Mouse (Mus musculus) neutrophil, adult 5-6 weeks (primary cell): ENCODE results near the gene Ipo4. TPM values are rescaled to one million over a fixed set of nuclear protein-coding genes. Genes with fewer than 3 reads are reported as not detected.
A peak's percentile ranks its signal among the peaks of the same experiment; 100 is the strongest.

ENCODE experiments used
- ATAC-seq: fragments of 151-379, 151-347 bp; 2 replicates; pipeline ENCODE4 v1.8.0; 2017; ENCODE audit warnings: mild to moderate bottlenecking, moderate TSS enrichment; ENCODE audit not compliant: insufficient number of reproducible peaks, poor library complexity, low FRiP score, severe bottlenecking; ENCODE audit errors: extremely low read depth
- total RNA-seq: library from RNA; stranded (forward); fragments of 200-1000 nt; gene quantifications from 2 replicates; pipeline ENCODE4 v1.2.3, GENCODE M21; 2017

The Ipo4 gene
- 4.2 and 11.3 TPM in 2 replicates for total RNA-seq

DNA sequence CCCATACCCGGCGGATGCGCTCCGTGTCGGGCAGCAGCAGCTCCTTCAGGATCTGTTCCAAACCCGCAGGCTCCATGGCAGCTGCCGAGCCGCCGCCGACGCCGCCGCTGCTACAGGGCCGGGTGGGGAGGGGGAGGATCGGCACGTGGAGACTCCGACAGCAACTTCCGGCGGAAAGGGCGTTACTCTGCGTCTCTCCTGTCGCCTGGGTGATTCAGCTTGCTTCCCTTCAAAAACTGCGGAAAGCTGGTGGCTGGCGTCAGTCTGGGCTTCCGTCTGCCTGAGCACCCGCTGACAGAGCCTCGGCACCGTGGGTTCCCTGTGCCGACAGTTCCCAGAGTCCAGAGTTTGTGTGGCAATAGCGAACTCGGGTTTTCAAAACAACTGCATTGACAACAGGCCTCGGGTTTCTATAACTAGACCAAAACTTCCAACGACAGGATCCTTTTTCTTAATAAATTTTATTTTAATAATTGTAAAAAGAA lies at the start of gene Ipo4:
Gene Ipo4, minus strand, starts transcription at position 435 of the 485 bp plus-strand sequence.
- ATAC-seq, result peak; percentile 88

DNA sequence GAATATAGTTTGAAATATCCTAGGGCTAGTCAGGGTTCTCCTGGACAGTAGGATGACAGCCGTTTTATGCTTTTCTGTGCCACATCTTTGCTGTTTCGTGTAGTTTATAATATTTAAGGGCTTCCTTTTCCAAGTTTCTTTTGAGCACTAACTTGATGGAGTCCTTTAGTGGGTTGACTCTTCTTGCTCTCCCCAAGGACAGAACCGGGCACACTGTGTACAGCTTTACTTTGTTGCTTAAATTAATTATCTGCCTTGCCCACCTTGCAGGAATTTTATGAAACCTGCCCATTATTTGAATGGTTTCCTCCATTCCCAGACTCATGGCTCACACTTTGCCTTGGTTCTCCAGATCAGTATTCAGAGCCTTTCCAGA lies 46.3 kb upstream of the Ipo4 start:
- ATAC-seq, result no peak

DNA sequence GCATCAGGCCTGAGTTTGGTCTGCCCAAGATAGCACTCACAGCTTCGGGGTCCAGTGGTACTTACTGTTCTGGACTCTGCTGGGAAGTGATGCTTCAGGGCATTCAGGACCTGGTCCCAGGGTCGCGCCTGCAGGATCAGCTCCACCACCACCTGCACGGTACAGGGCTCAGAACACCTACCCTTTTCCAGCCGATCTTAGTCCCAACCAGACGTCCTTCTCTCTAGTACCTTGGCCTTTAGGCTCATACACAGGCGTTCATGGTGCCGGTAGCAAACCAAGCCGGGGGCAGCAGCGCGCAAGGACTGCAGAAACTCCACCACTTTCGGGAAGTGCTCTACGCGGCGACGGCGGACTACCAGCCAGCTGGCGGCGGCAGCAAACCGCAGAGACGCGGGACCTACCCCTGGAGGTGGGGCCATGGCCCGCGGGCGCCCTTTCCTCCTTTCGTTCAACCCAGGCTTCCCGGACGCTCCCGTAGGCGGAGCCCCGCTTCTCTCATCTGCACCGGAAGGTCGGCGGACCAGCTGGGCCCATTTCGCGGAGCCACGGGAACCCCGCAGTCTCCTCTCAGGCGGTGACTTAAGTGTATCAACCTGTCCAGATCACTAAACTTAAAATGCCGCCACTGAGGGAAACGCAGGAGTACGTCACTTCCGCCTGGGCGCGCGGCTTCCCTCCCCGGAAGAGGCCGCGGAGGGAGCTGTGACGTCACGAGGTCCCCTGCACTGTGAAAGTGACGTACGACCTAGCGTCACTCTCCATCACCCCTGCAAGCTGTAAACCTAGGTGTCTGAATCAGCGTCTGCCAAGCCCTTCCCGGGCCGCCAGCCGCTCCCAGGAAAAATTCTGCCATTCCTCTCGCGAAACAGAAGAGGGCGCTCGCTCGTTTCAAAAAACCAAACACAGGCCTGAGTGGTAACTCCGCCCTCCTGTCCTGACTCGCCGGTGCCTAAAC lies 45.7 kb upstream of the Ipo4 start, which contains the start of gene Tinf2:
Gene Tinf2, minus strand, starts transcription at position 661 of the 958 bp plus-strand sequence.
- ATAC-seq, result peak; percentile 91

DNA sequence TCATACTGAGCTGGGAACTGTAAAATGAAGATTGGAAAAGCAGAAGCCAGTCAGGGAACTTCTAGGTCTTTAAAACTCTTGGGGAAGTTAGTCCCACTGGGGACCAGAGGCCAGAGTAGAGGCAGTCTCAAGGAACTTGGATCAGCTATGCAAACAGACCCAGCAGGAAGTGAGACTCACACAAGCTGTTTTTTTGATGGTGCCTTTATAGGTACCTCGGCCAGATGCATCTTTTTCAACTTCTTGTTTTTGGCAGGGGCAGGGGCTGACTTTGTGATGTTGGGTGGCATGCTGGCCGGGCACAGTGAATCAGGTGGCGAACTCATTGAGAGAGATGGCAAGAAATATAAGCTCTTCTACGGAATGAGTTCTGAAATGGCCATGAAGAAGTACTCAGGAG lies 41.9 kb upstream of the Ipo4 start:
- ATAC-seq, result no peak

DNA sequence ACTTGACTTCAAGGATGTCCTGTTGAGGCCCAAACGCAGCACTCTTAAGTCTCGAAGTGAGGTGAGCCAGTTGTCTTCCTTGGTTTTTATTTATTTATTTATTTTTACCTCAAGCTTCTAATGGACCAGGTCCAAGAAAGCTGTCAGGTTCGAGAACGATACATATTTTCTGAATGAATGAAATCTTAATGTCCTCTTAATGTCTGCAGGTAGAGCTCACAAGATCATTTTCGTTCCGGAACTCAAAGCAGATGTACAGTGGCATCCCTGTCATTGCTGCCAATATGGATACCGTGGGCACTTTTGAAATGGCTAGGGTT lies 36.9 kb upstream of the Ipo4 start:
- no peak for ATAC-seq

DNA sequence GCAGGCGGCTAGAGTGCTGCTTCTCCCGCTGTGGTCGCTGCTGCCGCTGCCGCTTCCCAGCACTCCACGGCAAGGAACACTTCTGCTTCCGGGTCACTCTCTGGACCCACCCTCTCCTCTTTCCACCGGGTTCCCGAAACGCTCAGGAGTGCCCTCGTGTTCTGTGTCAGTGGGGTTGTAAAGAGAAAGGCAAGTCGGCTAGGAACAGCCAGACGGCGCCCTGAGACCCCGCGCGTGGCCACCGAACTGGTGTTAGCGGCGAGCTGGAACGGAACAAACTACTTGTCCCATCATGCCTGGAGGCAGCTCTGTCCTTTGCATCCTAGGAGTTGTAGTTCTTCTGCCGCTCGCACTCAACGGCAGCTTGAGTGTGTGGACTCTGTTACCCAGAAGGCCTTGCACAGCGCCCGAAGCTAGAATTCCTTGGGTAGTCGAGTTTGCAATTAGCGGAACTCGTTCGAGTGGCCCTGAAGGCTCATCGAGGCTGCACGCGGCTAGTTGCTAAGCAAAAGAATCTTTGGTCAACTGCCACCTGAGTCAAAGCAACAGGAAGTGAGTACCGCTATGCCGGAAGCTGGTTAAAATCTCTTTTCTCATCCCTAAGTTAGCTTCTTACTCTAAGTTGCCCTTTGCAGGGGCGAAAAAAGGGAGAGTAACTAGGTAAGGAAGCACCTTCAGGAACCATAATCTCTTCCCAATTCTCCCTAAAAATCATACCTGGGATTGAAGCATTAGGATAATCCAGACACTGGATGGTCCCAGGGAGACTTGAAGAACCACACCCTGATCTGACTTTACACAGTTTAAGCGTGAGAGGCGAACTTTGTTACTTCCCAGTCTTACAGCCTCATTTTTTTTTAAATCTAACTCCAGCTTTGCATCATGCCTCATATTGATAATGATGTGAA lies 36.3 kb upstream of the Ipo4 start, which contains the start of the genes Gmpr2 and Nedd8:
Gene Gmpr2, plus strand, starts transcription at position 109 of the 908 bp plus-strand sequence.
Gene Nedd8, minus strand, starts transcription at position 292 of the 908 bp plus-strand sequence.
- ATAC-seq, result peak; percentile 98

DNA sequence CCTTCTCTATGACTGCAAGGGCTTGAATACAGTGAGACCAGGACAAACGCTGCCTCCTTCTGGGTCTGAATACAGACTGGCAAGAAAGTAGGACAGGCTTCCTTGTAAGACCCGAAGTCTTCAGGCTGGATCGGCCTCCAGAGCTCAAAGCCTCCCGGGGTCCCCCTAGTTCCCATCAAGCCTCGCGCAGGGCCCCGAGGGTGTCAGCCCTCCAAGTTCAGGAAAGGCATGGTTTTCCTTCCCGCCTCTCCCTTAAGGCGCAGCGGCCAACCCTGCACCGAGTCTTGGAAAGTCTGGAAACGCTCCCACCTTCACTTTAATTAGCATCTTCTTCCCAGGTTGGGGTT lies 35.7 kb upstream of the Ipo4 start:
- ATAC-seq, result no peak

DNA sequence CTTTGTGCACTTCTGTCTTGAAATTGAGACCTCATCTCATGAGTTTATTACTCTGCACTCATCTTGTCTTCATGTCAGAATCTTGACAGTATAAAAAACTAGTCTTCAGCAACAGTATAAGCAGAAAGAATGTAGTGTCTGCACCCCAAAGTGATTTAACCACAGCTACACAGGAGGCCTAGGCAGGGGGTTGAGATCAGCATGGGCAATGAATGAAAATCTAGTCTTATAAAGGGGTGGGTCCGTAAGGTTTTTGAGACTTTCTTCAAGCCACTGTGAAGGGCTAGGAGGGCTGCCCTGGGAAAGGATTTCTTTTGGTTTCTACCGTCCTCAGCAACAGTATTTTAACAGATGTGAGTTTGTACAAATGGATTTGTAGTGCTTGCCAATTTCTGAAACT lies 24.9 kb upstream of the Ipo4 start:
- ATAC-seq, result no peak

DNA sequence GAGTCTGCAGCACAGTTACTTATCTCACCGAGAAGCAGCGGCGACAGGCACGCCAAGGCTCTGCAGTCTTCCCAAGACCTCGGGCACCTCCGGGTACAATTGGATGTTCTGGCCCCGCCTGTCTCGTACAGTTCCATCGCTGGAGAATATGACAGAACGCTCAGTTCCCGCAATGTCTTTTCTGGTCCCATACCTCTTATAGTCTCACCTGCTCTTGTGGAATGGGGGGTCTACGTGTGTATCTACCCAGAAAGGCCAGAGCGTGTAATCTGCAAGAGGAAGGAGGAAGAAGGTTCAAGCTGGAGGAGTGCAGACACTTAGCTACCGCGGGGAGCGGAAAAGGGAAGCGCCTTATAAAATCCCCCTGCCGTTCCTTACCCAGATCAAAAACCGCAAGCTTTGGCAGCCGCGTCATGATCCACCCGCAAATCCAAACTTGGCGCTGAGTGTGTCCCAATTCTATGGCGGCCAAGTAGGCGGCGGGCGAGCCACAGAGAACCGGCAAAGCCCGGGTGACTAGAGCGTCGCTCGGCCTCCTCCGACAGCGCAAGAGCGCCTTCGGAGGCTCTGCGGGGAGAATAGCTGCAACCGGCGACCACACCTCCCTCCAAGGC lies 24.3 kb upstream of the Ipo4 start, which contains the start of gene Mdp1:
Gene Mdp1, minus strand, starts transcription at position 549 of the 614 bp plus-strand sequence.
- ATAC-seq, result peak; percentile 84

DNA sequence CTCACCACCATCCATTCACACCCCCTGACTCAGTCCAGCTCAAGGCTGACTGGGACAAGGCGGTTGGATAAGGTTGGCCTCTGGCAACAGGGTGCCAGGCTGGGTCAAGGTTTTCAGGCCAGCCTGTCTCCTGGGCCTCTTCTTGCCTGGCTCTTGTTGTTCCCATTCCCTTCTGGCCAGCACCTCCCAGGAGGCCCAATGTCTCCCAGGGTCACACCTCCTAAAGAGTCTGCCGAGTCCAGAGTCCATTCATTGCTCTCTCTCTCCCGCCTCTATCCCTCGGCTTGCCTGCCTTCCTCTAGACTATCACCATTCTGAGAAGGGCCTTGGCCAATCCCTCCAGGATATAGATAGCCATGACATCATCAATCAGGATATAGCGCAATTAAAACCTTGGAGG lies 22.3 kb upstream of the Ipo4 start:
- no peak for ATAC-seq

DNA sequence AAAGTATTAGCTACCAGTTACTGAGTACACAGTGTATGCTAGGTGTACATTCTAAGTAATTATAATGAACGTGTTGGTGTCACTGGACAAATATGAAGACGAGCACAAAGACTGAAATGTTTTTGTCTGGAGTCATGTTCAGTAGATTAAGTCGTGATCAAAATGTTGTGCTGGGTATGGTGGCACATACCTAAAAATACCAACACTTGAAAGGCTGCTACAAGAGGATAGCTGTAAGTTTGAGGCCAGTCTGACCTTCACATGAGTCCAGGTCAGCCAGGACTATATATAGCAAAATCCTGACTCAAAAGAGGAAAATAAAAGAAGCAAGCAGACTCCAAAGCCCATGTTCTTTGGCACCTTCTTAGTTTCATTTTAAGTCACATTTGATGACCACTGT lies 21.2 kb upstream of the Ipo4 start:
- no peak for ATAC-seq

DNA sequence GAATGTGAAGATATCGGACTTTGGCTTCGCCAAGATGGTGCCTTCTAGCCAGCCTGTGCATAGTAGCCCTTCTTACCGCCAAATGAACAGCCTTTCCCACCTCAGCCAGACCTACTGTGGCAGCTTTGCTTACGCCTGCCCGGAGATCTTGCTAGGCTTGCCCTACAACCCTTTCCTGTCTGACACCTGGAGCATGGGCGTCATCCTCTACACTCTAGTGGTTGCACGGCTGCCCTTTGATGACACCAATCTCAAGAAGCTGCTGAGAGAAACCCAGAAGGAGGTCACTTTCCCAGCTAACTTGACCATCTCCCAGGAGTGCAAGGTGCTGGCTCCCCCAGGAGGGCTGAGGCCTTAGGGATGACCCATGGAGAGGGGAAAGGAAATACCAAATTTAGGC lies 15.8 kb upstream of the Ipo4 start:
- no peak for ATAC-seq

DNA sequence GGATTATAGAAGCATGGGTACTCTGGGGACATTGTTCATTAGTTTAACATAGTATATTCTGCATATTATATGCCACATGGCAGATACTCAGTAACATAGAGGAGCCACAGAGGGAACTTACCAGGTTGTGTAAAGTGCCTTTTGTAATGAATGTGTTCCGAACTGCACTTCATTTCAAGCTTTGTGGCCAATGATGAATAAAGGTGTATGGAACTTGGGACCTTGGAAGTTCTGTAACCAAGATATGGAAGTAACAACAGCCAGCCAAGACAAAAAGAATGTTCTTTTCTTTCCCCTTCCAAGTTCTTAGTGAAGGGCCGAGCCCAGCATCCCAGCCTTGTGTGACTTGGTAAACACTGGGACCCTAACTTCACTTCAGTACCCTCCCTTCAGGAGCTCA lies 14.1 kb upstream of the Ipo4 start, which contains the start of gene Tssk4:
Gene Tssk4, plus strand, starts transcription at position 301 of the 400 bp plus-strand sequence.
- ATAC-seq, result no peak

DNA sequence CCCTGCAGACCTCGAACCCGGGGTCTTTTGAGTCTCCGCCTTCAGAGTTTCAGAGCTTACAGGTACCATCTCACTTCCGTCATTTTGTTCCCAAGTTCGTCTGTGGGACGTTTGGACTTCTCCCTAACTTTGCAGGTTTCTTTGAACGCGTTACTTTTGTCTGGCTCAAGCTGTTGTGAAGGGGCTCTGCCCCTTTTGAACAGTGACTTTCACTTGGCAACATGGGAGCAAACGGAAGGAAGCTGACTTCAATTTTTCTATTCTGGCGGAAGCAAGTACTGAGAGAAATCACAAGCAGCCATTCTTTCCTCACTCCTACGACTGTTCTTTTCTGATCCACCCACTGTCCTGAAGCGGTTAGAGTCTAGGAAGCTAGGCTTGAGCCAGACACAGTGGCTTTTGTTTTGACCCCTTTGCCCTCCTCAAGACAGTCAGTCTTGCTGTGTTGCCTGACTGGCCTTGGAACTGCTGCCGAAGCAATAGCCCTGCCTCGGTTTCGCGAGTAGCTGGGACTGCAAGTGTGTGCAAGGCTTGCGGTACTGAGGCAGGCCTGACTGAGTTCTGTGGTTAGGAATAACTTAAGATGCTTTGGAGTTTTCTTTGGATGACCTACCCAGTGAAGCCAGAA lies 8.6 kb upstream of the Ipo4 start:
- no peak for ATAC-seq

DNA sequence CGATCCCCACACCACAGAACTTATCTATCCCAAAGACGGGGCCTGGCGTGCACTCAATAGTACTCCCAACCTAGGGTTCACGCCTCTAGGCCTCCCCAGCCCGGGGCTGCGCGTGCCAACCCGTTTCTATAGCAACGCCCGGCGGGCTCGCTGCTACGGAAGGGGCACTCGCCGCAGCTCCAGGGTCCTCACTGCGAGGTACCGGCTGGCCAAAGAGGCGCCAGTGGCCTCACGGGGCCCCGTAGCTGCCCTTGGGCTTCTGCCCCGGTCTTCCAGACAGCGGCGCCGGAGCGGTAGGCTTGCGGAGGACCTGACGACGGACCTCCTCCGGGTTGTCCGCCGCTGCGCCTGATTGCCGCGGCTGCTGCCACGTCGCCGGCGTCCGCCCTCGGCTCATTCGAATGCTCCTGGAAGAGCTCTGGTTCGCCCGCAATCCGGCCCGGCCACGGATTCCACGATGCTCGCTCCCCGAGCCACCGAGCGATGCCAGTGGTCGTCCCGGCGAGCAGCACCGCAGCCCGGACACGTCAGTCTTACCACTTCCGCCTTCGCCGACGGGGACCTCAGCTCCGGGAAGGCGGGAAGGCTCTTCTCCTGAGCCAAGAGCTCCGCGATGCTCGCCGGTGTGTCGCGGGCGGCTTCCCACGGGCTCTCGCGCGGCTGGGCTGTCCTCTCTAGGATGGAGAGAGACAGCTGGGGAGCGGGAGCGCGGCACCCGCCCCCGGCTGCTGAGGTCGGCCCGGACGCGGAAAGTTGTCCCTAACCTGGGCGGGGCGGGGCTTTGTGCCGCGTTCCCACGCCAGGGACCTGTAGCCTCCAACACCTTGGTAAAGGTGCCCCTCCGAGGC lies 7.5 kb upstream of the Ipo4 start, which contains the start of gene Tm9sf1:
Gene Tm9sf1, minus strand, starts transcription at position 747 of the 848 bp plus-strand sequence.
- ATAC-seq, result peak; percentile 70

DNA sequence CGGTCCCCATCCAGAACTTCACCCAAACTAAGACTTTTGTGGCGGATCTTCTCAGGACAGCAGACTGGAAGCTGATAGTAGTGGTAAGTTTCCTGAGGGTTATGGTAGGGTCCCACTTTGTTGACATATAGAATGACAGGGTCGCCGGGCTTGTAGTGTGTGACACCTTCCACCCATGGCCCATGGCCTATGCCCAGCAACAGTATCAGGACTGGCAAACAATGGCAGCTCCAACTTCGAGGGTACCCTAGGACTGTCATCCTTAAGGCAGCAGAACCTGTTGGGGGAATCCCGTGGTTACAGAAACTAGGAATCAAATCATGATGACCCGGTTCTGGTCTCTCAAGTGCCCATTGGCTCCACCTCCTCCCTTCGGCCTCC lies 6.9 kb upstream of the Ipo4 start:
- no peak for ATAC-seq

DNA sequence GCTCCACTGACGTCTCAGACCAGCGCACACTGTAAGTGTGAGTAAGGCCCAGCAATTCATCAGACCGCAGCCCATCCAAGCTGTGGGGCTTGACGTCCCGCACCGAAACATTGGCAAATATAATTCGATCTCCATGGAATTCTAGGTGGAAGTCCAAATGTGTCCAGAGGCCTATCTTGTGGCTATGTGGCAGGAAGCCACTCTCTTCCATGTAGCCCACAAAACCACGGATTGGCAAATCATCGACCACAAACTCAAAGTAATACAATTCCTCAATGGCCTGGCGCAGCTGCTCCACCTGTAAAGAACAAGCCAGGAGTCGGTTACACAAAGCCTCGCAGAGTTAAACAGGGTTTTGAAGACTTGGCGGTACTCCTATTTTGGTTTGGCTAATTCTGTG lies 5.5 kb upstream of the Ipo4 start:
- ATAC-seq, result no peak

DNA sequence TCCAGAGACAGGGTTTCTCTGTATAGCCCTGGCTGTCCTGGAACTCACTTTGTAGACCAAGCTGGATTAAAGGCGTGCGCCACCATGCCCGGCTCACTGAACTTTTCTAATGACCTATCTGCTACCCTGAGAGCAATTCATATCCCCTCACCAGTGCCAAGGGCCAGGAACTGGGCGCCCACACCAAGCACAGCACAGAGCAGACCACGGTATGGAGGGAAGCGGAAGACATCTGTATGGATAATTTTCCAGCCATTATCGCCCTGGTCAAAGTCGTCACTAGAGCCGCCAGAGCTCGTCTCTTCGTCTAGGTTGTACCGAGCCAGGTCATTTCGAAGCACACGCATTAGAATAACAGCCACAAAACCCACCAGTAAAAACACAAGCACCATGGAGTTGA lies 5.1 kb upstream of the Ipo4 start:
- no peak for ATAC-seq
